ENCODE assay signal across 9 mouse cellular contexts in the genomic region with DNA sequence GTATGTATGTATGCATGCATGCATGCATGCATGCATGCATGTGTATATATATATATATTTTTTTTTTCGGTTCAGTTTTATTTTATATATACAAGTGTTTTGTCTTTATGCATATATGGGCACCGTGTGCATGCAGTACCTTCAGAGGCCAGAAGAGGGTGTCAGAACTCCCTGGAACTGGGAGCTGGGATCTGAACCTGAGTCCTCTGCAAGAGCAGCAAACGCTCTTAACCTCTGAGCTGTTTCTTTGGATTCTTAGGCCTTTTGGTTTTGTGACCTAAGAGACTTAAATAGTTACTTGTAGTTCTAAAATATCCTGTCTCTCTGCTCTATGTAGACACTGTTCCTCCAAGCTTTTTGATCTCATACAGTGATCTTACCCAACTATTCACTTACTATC. TPM values are rescaled to one million over a fixed set of nuclear protein-coding genes. Genes with fewer than 3 reads are reported as not detected.
DNase-seq lines count a peak whose midpoint lies in the region; ATAC-seq and TF ChIP-seq lines count a peak whose summit lies in the region.
"Had no signal": no experiment of that assay in that cellular context is flagged by ENCODE, and none has a peak within 500 bp of the region (broad histone marks: within the 10 kb centered on the region; RNA-seq: fewer than 3 reads in every experiment).

No protein-coding gene starts in this region.

- H3K9me3 ChIP-seq in liver, postnatal 0 days (ENCODE audit: low read length), result no peaks in the 10 kb centered on the region
- H3K9me3 ChIP-seq: limb, embryonic 12.5 days had no signal

- intact Hi-C loops in gastrocnemius, postnatal 14 days (cut with DNase I; ENCODE audit: low total_unique reads), result loop anchor here (5.0 kb wide), 1 partner anchor 33 kb away; no protein-coding TSS in a partner anchor

- no peak overlapping the region for H3K4me3 ChIP-seq in liver, postnatal 0 days (ENCODE audit: low read depth, low read length)
- H3K4me3 ChIP-seq: limb, embryonic 12.5 days had no signal

- no peak for ATAC-seq in liver, postnatal 0 days

- H3K27ac ChIP-seq in liver, postnatal 0 days (ENCODE audit: low read depth), result no peak overlapping the region

- no peak overlapping the region for H3K9ac ChIP-seq in liver, postnatal 0 days (replicated peaks)
- H3K9ac ChIP-seq: limb, embryonic 12.5 days had no signal

- DNase-seq in gastrocnemius, postnatal 14 days, result peak; percentile 25
- no peak for DNase-seq in gastrocnemius, adult 18-20 months (ENCODE audit: low spot score)
- DNase-seq in right cerebral cortex, postnatal 14 days, result peak; percentile 42
- DNase-seq in right cerebral cortex, postnatal 25 days, result no peak
- DNase-seq in cerebellum, postnatal 10 days, result peak; percentile 58 to 69
- peak; percentile 75 for DNase-seq in liver, postnatal 0 days
- DNase-seq in thymus, postnatal 36 days, result peak; percentile 33 to 42
- no peak for DNase-seq in urinary bladder, adult 2 months (ENCODE audit: low spot score)

- H3K4me1 ChIP-seq in liver, postnatal 0 days (ENCODE audit: insufficient read depth), result peaks cover 20% of the 10 kb centered on the region

- peak; percentile 77 for TF ChIP-seq CTCF in liver, postnatal 0 days (IDR thresholded peaks at IDR 0.05; ENCODE audit: low read depth)

- no peak for TF ChIP-seq EP300 in liver, postnatal 0 days (IDR thresholded peaks at IDR 0.05; ENCODE audit: low read depth)

- no peak overlapping the region for H3K4me2 ChIP-seq in liver, postnatal 0 days (ENCODE audit: low read depth, low read length)
- H3K4me2 ChIP-seq: limb, embryonic 12.5 days had no signal

- H3K27me3 ChIP-seq in liver, postnatal 0 days (ENCODE audit: insufficient read depth, low read length), result no peaks in the 10 kb centered on the region
- H3K27me3 ChIP-seq: limb, embryonic 12.5 days had no signal

- WGBS in liver, postnatal 0 days (ENCODE audit: insufficient replicate concordance), result 70% methylated on average over 3 of the region's 3 CpGs

- H3K36me3 ChIP-seq in liver, postnatal 0 days (replicated peaks; ENCODE audit: insufficient read depth, low read length), result peaks cover 7% of the 10 kb centered on the region

RNA-seq across cellular contexts. Expression of gene Copz1, which starts 11.6 kb away (rescaled TPM):
- 10 to 100 TPM; 38.0 to 38.5 TPM for total RNA-seq in gastrocnemius, postnatal 14 days (2021)
- 10 to 100 TPM; 35.8 to 37.3 TPM for total RNA-seq in gastrocnemius, adult 18-20 months (2021)
- 110 and 121 TPM in 2 replicates for polyA plus RNA-seq in liver, postnatal 0 days (2015; fragmentation: Nextera tagmentation; extraction: Ambion mirVana)
- 125 and 135 TPM in 2 replicates for polyA plus RNA-seq in urinary bladder, adult 2 months (2012; rRNA removed)

RNA-seq across cellular contexts. Expression of gene Nfe2, which starts 25.9 kb away (rescaled TPM):
- not detected for total RNA-seq in gastrocnemius, postnatal 14 days (2021)
- not detected for total RNA-seq in gastrocnemius, adult 18-20 months (2021)
- 85.8 and 89.1 TPM in 2 replicates for polyA plus RNA-seq in liver, postnatal 0 days (2015; fragmentation: Nextera tagmentation; extraction: Ambion mirVana)
- polyA plus RNA-seq in urinary bladder, adult 2 months (2012; rRNA removed), result 0.28 and 0.34 TPM in 2 replicates

RNA-seq across cellular contexts. Expression of gene Gpr84, which starts 26.3 kb away (rescaled TPM):
- not detected for total RNA-seq in gastrocnemius, postnatal 14 days (2021)
- total RNA-seq in gastrocnemius, adult 18-20 months (2021), result not detected
- polyA plus RNA-seq in liver, postnatal 0 days (2015; fragmentation: Nextera tagmentation; extraction: Ambion mirVana), result 1.1 and 1.8 TPM in 2 replicates
- not detected in 2 replicates for polyA plus RNA-seq in urinary bladder, adult 2 months (2012; rRNA removed)

RNA-seq across cellular contexts. Expression of gene Hnrnpa1, which starts 43.8 kb away (rescaled TPM):
- 100 to 1,000 TPM; 110 to 114 TPM for total RNA-seq in gastrocnemius, postnatal 14 days (2021)
- 10 to 100 TPM; 77.2 to 94.8 TPM for total RNA-seq in gastrocnemius, adult 18-20 months (2021)
- 126 and 151 TPM in 2 replicates for polyA plus RNA-seq in liver, postnatal 0 days (2015; fragmentation: Nextera tagmentation; extraction: Ambion mirVana)
- 323 and 341 TPM in 2 replicates for polyA plus RNA-seq in urinary bladder, adult 2 months (2012; rRNA removed)

RNA-seq across cellular contexts. Expression of gene Cbx5, which starts 44.5 kb away (rescaled TPM):
- 10 to 100 TPM; 29.9 to 41.5 TPM for total RNA-seq in gastrocnemius, postnatal 14 days (2021)
- total RNA-seq in gastrocnemius, adult 18-20 months (2021), result 10 to 100 TPM; 25.4 to 35.6 TPM
- 19.0 and 23.3 TPM in 2 replicates for polyA plus RNA-seq in liver, postnatal 0 days (2015; fragmentation: Nextera tagmentation; extraction: Ambion mirVana)
- 23.9 and 24.4 TPM in 2 replicates for polyA plus RNA-seq in urinary bladder, adult 2 months (2012; rRNA removed)

Comparison
In these comparisons a context has a peak if more than half of its experiments do, and no peak if none do; other contexts are left out.
1. DNase-seq: peak in gastrocnemius, postnatal 14 days (single experiment), right cerebral cortex, postnatal 14 days (single experiment), cerebellum, postnatal 10 days (2 of 2), liver, postnatal 0 days (single experiment) and thymus, postnatal 36 days (2 of 2); none in gastrocnemius, adult 18-20 months (single experiment), right cerebral cortex, postnatal 25 days (single experiment) and urinary bladder, adult 2 months (single experiment).